Mouse (Mus musculus): ENCODE results near the gene Ube2j1.

DNA sequence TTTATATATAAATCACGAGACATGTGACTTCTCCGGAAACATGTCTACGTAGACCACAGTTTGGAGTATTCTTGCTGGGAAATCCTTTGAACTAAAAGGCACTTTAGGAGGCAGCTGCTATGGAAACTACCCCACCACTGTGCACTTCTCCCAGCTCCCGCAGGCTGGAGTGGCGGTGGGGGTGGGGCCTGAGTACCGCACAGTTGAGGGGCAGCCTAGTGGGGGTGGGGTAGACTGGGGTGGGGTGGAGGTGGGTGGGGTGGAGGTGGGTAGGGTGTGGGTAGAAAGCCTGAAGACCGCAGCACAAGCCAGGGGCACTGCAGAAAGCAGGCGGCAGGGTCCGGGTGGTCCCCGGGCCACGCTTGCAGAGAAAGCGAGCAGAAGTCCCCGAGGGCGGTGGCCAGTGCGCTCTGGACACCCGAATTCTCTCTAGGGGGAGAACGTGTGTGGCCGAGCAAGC, 48.5 kb upstream of the Ube2j1 start, which contains the start of gene Rragd:
- TF ChIP-seq UBTF (IDR thresholded peaks at IDR 0.05; ENCODE audit: low read depth, low read length): no peak
- TF ChIP-seq CTCF (conservative IDR thresholded peaks at IDR 0.05 in 1 of 2, IDR thresholded peaks at IDR 0.05 in 1 of 2; ENCODE audit: low read depth in 2 of 2, low read length in 2 of 2): no peak
- no peak for TF ChIP-seq E2F4 (IDR thresholded peaks at IDR 0.05; ENCODE audit: insufficient replicate concordance, low read depth, low read length)
- no peak for TF ChIP-seq PAX5 (IDR thresholded peaks at IDR 0.05; ENCODE audit: low read length)
- TF ChIP-seq GABPA (IDR thresholded peaks at IDR 0.05; ENCODE audit: insufficient replicate concordance, low read depth, low read length): no peak
- TF ChIP-seq EP300 (IDR thresholded peaks at IDR 0.05; ENCODE audit: low read length): no peak
- no peak for TF ChIP-seq POLR2A (IDR thresholded peaks at IDR 0.05; ENCODE audit: low read depth, low read length)
- no peak for TF ChIP-seq MAZ (IDR thresholded peaks at IDR 0.05; ENCODE audit: low read depth, low read length)

Measured in CH12.LX (cell line).